Mouse (Mus musculus) kidney, postnatal 10 days (tissue): ENCODE measurements around the gene Ppm1e.
"Not testable (repeated sequence)": the region's sequence is repeated elsewhere in the genome, so short reads cannot be mapped to it uniquely, and the experiment has no call there.

ENCODE experiments used
- DNase-seq: peaks from one replicate; pipeline ENCODE4 v3.0.0; 2021; ENCODE audit warnings: mixed read lengths

Ppm1e gene

DNA sequence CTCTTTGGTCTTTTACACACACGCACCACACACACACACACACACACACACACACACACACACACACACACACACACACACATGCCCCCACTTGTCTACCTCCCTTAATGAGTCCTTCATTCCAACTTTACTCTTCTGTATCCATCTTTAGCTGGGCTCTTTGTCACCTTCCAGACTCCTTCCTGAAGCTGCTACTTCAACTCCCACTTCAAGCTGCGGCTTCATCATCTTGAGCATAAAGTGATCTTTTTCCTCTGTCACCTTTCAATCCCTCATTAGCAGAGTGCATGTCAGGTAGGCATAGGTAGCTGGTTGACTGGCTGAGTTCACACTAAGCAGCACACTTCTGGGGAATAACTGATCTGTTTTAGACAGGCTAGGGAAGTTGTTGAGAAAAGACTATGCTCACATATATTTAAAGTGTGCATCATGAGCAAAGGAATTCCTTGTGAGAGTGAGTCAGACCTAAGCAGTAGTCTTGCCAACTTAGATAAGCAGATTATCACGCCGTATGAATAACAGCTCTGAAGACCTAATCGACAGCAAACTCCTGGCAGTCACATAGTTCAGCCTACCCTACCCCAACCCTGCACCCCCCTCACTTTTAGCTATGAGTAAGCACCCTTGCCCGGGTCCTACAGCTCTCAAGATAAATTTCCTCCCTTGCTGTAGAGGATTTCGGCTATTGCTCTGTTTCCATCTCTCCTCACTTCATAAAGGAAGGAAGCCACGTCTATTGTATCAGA lies 49.3 kb downstream of the Ppm1e start:
- no peak for DNase-seq

DNA sequence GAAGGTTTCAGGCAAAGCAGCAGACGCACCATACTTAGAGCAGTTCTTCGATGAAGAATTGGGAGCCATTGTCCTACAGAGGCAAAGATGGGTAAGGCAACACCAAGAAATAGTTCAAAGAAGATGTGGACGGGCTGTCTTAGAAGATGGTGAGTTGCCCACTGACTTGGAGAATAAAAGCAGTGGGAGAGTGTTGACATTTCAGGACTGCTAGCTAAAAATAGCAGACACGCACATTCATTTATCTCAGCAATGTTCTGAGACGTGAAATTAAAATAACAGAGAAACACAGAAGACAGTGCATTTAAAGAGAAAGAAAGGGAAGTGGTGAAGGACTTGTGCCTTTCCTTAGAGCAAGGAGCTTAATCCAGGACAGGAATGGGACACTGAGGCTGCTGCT lies 59.8 kb downstream of the Ppm1e start:
- no peak for DNase-seq

DNA sequence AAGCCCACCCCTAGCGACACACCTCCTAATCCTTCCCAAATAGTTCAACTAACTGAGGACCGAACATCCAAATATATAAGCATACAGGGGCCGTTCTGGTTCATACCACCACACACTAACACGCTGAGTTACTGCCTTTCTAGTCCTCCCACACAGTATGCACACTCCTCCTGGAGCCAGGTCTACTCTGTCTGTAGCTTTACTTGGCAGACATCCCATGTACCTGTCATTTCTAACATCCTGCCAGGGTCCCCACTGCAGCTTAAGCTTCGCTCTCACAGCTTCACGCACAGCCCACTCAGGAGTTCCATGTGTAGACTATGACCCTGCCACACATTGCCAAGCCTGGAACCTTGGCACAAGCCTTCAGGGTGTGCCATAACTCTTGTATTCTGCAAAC lies 62.4 kb downstream of the Ppm1e start:
- no peak for DNase-seq

DNA sequence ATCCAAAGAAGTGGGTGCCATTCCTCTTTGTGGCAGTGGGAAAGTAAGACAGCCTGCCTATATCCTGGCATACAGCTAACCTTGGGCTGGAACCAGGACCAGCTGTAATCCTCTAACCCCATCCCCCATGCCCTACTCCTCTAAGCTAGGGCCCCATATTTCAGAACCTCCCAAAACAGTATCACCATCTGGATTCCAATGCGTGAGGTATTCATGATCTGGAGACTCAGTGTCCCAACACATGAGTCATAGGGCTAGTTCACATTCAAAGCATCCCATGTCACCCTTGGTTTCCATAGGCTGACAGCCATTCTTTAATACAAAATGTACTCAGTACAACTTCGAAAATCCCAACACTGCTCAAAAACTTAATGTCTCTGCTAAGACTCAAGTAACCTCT lies 63.2 kb downstream of the Ppm1e start:
- DNase-seq, result no peak

DNA sequence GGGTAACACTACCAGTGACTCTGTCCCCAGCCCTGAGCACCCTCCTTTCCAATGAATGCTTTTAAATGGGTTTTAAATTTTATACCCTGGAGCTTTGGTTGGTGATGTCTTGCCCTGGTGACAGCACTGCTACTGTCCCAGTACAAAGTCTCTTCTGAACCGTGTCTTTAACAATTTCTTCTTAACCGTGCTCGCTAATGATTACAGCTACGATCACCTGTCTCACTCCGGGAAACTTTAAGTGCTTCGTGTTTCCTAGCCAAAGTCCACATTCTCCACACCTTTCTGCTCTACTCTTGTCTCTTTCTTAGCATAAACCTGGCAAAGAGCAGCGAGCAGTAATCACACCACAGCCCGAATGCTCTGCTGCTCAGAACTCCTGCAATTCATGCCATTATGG lies 69.5 kb downstream of the Ppm1e start:
- peak; percentile 5 for DNase-seq

DNA sequence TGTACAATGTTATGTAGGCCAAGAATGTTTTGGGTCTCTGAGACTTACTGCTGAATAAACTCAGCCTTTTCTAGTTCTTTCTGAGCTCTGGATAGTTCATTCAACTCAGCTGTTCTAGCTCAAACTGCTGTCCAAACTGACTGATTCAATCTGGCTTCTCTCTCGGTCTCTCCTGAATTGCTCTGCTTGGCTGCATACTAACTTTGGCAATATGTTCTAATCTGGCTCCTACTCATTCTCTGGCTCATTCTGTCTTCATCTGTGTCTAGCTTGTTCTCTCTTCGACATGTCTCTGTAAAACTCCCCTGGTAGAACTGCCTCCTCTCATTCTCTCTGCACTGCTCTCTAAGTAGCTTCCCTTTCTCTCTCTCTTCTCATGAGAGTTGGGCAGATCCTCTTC lies 72.6 kb downstream of the Ppm1e start:
- DNase-seq, result no peak

DNA sequence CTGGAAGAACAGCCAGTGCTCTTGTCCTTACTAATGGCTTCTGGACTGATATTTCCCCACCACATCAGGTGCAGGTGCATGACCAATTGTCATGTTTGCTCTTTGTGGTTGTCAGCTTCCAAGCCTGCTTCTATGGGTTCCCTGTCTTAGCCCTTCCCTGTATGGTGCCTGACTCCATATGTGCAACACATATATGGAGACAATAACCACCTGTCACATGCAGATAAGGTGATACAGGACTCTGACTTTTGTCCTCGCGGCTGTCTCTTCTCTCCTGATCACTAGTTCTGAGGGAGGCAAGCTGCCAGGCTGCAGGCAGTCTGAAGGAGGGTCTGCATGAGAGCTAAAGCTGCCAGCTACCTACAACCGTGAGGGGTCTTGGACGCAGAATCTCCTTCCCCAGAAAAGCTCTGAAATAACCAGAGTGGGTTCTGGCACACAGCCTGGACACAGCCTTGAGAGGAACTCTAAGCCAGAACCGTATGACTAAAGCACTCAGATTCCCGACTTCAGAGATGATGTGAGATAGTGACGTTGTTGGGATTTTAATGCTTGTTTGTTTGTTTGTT lies 76.8 kb downstream of the Ppm1e start:
- DNase-seq, result no peak

DNA sequence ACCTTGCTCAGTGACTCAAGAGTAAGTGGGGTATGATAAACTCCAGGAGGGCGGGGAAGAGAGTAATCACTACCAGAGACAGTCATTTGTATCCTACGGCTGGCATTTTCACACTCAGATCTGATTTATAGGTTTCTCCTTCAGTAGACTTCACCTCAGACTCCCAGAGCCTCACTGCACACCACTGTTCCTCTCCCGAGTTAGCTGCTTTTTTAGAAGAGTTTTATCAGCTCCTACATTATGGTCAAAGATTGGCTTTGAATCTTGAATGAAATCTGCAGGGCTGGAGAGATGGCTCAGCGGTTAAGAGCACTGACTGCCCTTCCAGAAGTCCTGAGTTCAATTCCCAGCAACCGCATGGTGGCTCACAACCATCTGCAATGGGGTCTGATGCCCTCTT lies 79.4 kb downstream of the Ppm1e start:
- DNase-seq, result no peak

DNA sequence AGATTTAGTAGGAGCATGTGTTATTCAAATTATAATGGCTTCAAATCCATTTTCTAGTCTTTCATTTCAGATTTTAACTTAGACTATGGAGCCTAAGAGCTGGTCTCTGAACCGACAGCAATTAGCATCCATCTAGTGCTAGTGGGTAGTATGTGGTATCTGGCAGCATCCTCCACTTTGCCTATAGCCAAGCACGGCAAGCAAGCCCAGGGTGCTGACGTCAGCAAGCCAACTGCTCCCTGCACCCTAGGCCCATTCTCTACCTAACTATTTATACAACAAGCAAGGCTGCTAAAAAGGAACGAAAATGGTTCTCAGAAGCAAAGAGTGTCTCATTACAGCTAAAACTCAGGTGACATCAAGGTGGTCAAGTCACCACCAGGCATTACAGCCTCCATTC lies 80.0 kb downstream of the Ppm1e start:
- no peak for DNase-seq

DNA sequence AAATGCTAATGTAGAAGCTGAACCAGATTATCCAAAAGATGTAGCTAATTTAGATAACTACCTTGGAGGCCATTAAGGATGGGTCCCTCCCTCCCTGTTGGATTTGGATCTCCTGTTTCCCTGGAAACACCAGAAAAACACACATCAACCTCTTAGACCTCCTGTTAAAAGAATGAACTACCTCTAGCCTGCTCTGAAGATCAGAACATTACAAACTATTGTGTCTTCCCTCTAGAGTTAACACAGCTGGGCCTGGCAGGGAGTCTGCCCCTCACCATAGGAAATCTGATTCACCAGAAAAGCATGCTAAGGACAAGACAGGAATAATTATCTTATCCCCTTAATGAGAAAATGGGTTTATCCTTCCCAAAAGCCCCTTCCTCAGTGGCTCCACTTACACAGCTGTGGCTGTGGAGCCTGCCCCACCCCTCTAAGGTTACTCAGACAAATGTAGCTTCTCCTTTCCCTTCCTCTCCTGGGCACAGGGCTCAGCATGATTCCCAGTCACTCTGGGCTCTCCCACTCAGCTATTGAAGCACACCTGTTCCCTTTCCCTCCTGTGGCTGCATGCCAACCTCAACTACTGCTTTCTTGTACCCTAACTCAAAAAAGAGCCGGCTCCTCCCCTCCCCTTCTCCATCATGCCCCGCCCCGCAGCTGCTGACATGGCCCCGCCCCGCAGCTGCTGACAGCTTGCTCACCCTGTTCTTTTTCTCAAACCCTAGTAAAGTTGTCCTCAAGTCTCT lies 82.4 kb downstream of the Ppm1e start:
- DNase-seq, result peak; percentile 24

DNA sequence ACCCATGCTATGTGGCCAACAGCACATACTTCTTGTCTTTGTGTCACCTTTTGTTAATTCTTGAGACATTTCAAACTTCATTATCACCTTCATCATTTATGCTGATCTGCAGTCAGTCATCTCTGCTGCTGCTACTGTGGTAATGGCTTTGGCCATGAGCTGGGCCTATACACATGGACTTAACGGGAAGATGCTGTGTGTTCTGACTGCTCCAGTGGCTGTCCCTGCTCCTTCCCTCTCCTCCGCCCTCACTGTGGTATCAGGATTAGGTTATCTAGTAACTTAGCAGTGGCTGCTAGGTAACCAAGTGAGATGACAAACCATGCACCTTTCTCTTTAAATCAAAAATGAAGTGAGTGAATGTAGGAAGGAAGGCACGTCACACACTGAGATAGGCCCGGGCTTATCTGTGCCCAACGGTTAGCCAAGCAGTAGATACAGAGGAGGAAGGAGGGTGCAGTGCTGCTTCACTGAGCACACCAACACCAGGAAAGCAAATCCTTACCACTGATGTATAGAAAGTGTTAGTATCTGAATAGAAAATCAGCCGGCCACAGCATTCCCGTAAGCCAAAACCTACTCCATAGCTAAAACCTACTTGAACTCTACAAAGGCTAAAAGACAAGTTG lies 83.3 kb downstream of the Ppm1e start:
- DNase-seq, result no peak

DNA sequence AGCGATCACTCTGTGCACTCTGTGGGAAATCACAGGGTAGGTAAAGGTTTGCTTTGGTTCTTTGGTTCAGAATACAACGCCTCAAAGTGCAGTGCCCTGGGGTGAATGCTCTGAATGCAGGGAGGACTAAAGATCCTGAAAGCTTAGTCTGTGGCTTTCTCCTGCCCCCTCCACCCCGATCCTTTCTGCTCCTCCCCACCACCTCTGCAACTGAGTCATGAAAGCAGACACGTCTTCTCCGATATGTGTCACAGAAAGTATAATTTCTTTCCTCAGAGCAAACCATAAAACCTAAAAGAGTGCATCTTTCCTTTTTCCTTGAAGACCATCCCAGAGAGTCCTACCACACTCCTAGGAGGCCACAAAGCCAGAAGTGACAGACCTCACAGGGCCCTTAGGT lies 86.1 kb downstream of the Ppm1e start:
- DNase-seq, result no peak

DNA sequence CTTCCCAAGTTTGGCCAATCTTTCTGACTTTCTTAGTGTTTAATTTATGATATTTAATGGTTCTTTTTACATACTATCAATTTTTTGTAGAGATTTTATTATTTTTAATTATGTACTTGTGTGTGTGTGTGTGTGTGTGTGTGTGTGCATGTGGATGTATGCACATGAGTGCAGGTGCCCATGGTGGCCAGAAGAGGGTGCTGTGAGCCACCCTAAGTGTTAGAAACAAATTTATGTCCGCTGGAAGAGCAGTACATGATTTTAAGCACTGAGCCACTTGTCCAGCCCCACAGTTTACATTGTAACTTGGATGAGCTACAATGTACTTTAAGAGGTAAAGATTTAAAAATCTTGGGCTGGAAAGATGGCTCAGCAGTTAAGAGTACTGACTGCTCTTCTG lies 87.3 kb downstream of the Ppm1e start:
- DNase-seq, result no peak

DNA sequence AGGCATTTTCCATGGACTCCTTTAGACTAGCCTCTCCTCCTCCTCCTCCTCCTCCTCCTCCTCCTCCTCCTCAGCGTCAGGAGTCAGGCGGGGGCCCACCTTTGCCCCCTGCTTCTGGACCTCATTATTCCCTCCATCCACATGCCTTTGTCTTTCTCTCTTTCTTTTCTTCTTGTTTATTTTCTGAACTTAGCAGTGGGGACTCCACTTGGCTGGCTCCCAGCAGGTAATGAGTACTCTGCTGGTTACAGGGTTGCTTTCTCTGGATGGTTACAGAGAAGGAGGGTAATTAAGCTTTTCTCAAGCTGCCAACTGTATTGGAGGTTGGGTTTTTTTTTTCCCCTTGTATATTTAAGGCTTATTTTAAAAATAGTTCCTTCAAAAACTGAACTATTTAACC lies 87.9 kb downstream of the Ppm1e start:
- DNase-seq, result peak; percentile 29

DNA sequence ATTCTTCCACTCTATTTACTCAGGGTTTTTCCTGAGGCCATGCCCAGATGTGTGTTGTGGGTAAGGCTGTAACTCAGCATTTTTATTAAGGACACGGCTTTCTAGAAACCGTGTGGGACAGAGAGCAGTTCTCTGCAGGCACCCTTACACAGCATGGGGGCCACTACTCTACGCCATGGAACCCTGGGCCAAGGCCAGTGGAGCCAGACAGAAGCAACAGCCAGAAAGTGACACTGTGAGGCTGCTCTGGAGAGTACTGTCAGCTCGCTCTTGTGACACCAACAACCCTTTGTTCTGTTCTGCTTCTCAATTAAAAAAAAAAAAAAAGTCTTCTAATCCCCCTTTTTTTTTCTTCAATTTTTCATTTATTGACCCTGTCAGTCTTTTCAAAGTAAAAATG lies 88.4 kb downstream of the Ppm1e start:
- no peak for DNase-seq

DNA sequence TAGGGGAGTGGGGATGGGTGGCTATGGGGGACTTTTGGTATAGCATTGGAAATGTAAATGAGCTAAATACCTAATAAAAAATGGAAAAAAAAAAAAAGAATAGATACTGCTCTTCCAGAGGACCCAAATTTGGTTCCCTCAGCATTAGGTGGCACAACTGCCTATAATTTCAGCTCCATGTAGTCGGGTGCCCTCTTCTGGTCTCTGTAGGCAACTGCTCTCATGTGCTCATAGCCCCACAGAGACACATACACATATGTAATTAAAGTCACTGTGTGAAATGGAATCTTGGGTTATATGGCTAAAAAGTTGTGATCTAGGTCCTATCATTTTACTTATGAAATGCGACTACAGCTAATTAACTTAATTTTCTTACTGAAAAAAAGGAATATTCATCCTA lies 90.0 kb downstream of the Ppm1e start:
- DNase-seq, result no peak

DNA sequence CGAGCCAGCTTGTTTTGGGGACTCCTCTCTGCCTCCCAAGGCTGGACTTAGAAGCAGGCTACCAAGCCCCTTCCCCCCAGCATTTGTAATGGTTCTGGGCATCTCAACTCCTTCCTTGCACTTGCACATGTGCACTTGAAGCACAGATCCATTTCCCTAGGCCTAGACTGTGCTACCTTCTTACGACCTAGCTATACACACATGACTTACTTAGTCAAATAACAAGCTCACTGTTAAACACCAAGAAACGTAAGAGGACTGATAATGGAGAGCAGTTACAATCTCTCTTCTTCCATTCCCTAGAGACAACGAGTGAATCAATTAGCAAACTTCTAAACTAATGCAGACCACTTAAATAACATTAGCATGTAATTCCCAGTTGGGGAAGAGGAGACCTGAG lies 92.6 kb downstream of the Ppm1e start:
- no peak for DNase-seq

DNA sequence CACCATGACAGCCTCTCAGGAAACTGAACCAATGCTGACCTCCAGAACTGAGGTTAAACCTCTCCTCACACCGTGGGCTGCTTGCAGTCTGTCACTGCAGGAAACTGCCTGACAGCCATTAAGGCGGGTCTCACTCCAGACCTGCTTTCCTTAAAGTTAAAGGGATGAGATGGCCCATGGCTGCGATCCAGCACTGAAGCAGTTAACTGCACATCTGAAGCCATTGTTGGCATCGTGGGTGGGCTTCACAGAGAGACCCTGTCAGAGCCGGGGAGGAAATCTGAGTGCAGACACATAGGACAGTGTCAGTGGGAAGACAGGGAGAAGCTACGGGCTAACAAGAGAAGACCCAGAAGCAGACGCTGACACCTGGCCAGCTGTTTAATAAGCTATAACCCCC lies 94.9 kb downstream of the Ppm1e start:
- no peak for DNase-seq

DNA sequence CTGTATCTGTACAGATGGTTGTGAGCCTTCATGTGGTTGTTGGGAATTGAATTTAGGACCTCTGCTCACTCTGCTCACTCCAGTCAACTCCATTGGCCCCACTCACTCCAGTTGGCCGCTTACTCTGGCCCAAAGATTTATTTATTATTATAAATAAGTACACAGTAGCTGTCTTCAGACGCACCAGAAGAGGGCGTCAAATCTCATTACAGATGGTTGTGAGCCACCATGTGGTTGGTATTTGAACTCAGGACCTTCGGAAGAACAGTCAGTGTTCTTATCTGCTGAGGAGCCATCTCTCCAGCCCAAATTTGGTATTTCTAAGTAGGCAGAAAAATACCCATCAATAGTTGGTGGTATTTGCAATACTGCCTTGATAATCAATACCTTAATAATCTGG lies 97.1 kb downstream of the Ppm1e start:
- DNase-seq, result not testable (repeated sequence)

DNA sequence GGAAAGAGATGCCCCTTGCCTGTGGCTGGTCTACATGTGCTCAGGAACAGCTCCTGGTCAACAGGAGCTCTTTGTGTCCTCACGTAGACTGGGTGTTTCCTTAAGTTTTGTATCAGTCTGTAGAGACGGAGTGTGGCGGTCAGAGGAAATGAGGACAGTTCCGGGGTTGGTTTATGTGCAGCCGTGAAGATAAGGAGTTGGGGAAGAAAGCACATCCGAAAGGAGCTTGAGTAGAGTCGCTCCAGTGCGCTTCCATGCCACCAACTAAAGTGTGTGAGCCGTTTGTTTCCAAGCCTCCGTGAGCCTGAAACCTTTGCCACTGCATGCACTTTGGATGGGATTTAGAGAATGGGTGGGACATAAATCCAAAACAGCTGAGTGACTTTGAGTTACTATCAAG lies 99.0 kb downstream of the Ppm1e start:
- DNase-seq, result no peak

DNA sequence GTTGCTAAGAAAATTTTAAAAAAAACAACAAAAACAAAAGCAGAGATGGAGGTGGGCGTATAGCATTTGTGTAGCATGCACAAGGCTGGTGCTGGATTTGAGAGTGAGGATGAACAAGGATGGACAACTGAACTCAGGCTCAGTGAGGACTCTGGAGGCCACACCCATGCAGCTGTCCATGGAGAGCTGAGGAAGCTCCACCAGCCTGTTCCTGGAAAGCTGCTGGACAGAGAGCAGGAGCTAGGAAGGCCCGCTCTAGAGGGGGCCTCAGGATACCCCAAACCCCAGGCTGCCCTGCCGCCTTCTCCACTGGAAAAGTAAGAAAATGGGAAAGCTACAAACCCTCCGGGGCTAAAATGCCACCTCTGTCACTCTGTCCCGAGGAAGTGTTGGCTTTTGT lies 101.5 kb downstream of the Ppm1e start:
- no peak for DNase-seq

DNA sequence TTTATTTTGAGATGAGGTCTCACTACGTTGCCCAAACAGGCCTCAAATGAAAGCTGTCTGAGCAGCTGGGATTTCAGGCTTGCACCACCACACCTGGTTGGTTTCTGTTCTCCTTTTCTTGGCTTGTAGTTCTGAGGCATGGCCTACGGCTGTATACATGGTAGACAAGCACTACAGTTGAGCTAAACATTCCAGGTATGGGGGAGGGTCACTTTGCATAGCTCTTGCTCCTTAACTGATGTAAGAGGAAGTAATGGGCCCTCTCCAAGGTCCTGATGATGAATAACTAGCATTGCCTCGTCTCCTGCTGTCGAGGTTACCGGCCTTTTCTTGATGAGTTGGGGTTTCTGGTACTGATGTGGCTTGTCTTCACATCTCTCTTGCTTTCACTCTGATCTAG lies 104.7 kb downstream of the Ppm1e start:
- DNase-seq, result peak; percentile 19

DNA sequence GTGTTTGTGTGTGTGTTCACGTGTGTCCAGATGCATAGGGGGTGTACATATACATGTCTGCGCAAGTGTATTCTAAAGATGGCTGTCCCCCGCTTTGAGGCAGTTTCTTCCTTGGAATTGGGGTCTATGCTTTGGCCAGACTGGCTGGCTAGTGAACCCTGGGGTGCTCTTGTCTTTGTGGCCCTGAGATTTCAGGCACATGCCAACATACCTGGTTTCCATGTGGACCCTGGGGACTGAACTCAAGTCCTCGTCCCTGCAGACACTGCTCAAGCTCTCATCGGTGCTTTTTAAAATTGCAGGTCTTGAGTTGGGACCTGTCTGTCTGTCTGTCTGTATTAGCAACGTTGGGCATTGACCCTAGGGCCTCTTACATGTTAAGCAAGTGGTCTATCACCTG lies 105.5 kb downstream of the Ppm1e start:
- no peak for DNase-seq

DNA sequence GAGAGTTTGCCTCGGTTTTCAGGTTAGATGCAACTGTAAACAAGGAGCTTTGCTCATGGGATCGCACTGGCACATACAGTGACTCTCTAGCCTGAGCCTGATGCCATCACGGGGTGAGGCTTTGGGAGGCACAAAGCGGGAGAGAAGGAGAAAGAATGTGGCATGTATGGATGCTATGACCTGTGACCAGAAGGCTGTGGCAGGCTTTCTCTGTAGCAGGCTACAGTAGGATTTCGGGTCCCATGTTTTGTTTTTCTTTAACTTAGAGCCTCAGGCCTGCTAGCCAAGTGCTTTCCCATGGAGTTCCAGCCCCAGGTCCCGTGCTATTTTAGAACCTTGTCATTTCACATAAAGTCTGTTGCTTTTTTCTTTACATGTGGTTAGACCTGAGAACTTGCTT lies 108.7 kb downstream of the Ppm1e start:
- no peak for DNase-seq
